ENCODE assay signal across 8 mouse cellular contexts in genomic region chr12:76369206-76369977, GRCm38 (mm10). TPM values are rescaled to one million over a fixed set of nuclear protein-coding genes. Genes with fewer than 3 reads are reported as not detected.
DNase-seq lines count a peak whose midpoint lies in the region; ATAC-seq and TF ChIP-seq lines count a peak whose summit lies in the region.

Gene Zbtb25 (minus strand): TSS chr12:76369602.

- no peaks in the 10 kb centered on the region for H3K9me3 ChIP-seq in embryonic facial prominence, embryonic 15.5 days (replicated peaks)
- no peaks in the 10 kb centered on the region for H3K9me3 ChIP-seq in heart, embryonic 10.5 days
- H3K9me3 ChIP-seq in kidney, embryonic 15.5 days (replicated peaks): no peaks in the 10 kb centered on the region
- no peaks in the 10 kb centered on the region for H3K9me3 ChIP-seq in limb, embryonic 15.5 days
- no peaks in the 10 kb centered on the region for H3K9me3 ChIP-seq in midbrain, postnatal 0 days (ENCODE audit: low read length)

- H3K36me3 ChIP-seq in embryonic facial prominence, embryonic 15.5 days: no peaks in the 10 kb centered on the region
- H3K36me3 ChIP-seq in heart, embryonic 10.5 days: no peaks in the 10 kb centered on the region
- H3K36me3 ChIP-seq in kidney, embryonic 15.5 days: no peaks in the 10 kb centered on the region
- H3K36me3 ChIP-seq in limb, embryonic 15.5 days: no peaks in the 10 kb centered on the region
- H3K36me3 ChIP-seq in midbrain, postnatal 0 days (ENCODE audit: insufficient read depth, low read length): 0 out of 2 replicates have a peak, but pooled peaks cover 2% of the 10 kb centered on the region

- under 1% methylated on average over 96 of the region's 96 CpGs for WGBS in bone marrow, adult 2 months
- under 1% methylated on average over 96 of the region's 96 CpGs for WGBS in embryonic facial prominence, embryonic 15.5 days
- under 1% methylated on average over 92 of the region's 96 CpGs for WGBS in heart, embryonic 10.5 days
- under 1% methylated on average over 94 of the region's 96 CpGs for WGBS in kidney, embryonic 15.5 days
- WGBS in limb, embryonic 15.5 days: under 1% methylated on average over 83 of the region's 96 CpGs
- under 1% methylated on average over 68 of the region's 96 CpGs for WGBS in midbrain, postnatal 0 days

- H3K4me2 ChIP-seq in embryonic facial prominence, embryonic 15.5 days (replicated peaks): peak within 1 kb of the TSS; percentile 76
- peak within 1 kb of the TSS; percentile 91 for H3K4me2 ChIP-seq in kidney, embryonic 15.5 days
- H3K4me2 ChIP-seq in limb, embryonic 15.5 days: peak within 1 kb of the TSS; percentile 73
- H3K4me2 ChIP-seq in midbrain, postnatal 0 days (ENCODE audit: low read depth, low read length, poor library complexity, severe bottlenecking): peak within 1 kb of the TSS; percentile 92

- H3K4me1 ChIP-seq in bone marrow, adult 2 months (ENCODE audit: control insufficient read depth, insufficient read depth, low read length): peaks cover 4% of the 10 kb centered on the region; the same call in 1 of the 2 replicates
- H3K4me1 ChIP-seq in embryonic facial prominence, embryonic 15.5 days: peaks cover 45% of the 10 kb centered on the region
- peaks cover 57% of the 10 kb centered on the region for H3K4me1 ChIP-seq in heart, embryonic 10.5 days
- H3K4me1 ChIP-seq in kidney, embryonic 15.5 days: peaks cover 51% of the 10 kb centered on the region
- H3K4me1 ChIP-seq in limb, embryonic 15.5 days: peaks cover 46% of the 10 kb centered on the region
- H3K4me1 ChIP-seq in midbrain, postnatal 0 days (ENCODE audit: insufficient read depth, low read length): peaks cover 8% of the 10 kb centered on the region; the same call in 1 of the 2 replicates

- no peaks in the 10 kb centered on the region for H3K27me3 ChIP-seq in embryonic facial prominence, embryonic 15.5 days
- H3K27me3 ChIP-seq in heart, embryonic 10.5 days (ENCODE audit: insufficient read depth, poor library complexity, severe bottlenecking): no peaks in the 10 kb centered on the region
- no peaks in the 10 kb centered on the region for H3K27me3 ChIP-seq in kidney, embryonic 15.5 days
- no peaks in the 10 kb centered on the region for H3K27me3 ChIP-seq in limb, embryonic 15.5 days
- no peaks in the 10 kb centered on the region for H3K27me3 ChIP-seq in midbrain, postnatal 0 days (ENCODE audit: insufficient read depth, low read length)

- ATAC-seq in embryonic facial prominence, embryonic 15.5 days (ENCODE audit: insufficient number of reproducible peaks, low FRiP score, low TSS enrichment, low read depth): peak; percentile 84
- ATAC-seq in kidney, embryonic 15.5 days (replicated peaks; ENCODE audit: low FRiP score): peak; percentile 76
- peak; percentile 81 for ATAC-seq in limb, embryonic 15.5 days (ENCODE audit: insufficient number of reproducible peaks, low FRiP score, low TSS enrichment, low read depth)
- peak; percentile 91 for ATAC-seq in midbrain, postnatal 0 days (ENCODE audit: low FRiP score)

- peak within 1 kb of the TSS; percentile 100 for H3K27ac ChIP-seq in bone marrow, adult 2 months (ENCODE audit: control insufficient read depth, insufficient read depth, low read depth, low read length, poor library complexity)
- H3K27ac ChIP-seq in embryonic facial prominence, embryonic 15.5 days (replicated peaks): peak within 1 kb of the TSS; percentile 100
- peak within 1 kb of the TSS; percentile 100 for H3K27ac ChIP-seq in heart, embryonic 10.5 days
- H3K27ac ChIP-seq in kidney, embryonic 15.5 days: peak within 1 kb of the TSS; percentile 100
- peak within 1 kb of the TSS; percentile 100 for H3K27ac ChIP-seq in limb, embryonic 15.5 days
- peak within 1 kb of the TSS; percentile 98 for H3K27ac ChIP-seq in midbrain, postnatal 0 days (ENCODE audit: low read depth, low read length)

- H3K4me3 ChIP-seq in bone marrow, adult 2 months (replicated peaks; ENCODE audit: control insufficient read depth, low read depth, low read length): peak within 1 kb of the TSS; percentile 91
- H3K4me3 ChIP-seq in embryonic facial prominence, embryonic 15.5 days (replicated peaks): peak within 1 kb of the TSS; percentile 93
- H3K4me3 ChIP-seq in heart, embryonic 10.5 days: peak within 1 kb of the TSS; percentile 98
- peak within 1 kb of the TSS; percentile 97 for H3K4me3 ChIP-seq in kidney, embryonic 15.5 days (replicated peaks)
- H3K4me3 ChIP-seq in limb, embryonic 15.5 days: peak within 1 kb of the TSS; percentile 98
- H3K4me3 ChIP-seq in midbrain, postnatal 0 days (ENCODE audit: low read depth, low read length): peak within 1 kb of the TSS; percentile 97

- peak within 1 kb of the TSS; percentile 98 for H3K9ac ChIP-seq in embryonic facial prominence, embryonic 15.5 days
- H3K9ac ChIP-seq in kidney, embryonic 15.5 days: peak within 1 kb of the TSS; percentile 97
- H3K9ac ChIP-seq in limb, embryonic 15.5 days: peak within 1 kb of the TSS; percentile 99
- H3K9ac ChIP-seq in midbrain, postnatal 0 days (replicated peaks; ENCODE audit: low read length, poor library complexity, severe bottlenecking): peak within 1 kb of the TSS; percentile 98

- no peak for TF ChIP-seq CTCF in bone marrow, adult 2 months (IDR thresholded peaks at IDR 0.05; ENCODE audit: control insufficient read depth, insufficient read depth, low read length)
- no peak for TF ChIP-seq CTCF in midbrain, postnatal 0 days (IDR thresholded peaks at IDR 0.05)

- peak; percentile 78 for DNase-seq in 416B (ENCODE audit: low read depth)
- peak; percentile 90 for DNase-seq in heart, embryonic 10.5 days (ENCODE audit: low spot score)
- peak; percentile 95 for DNase-seq in midbrain, postnatal 0 days (ENCODE audit: low spot score)
- peak; percentile 80 to 84 for DNase-seq in spleen, postnatal 10 days (ENCODE audit: low spot score in 2 of 2)

- TF ChIP-seq POLR2A in bone marrow, adult 2 months (IDR thresholded peaks at IDR 0.05; ENCODE audit: borderline replicate concordance, control insufficient read depth, low read depth, low read length): peak; percentile 44; the same call in 1 of the 2 replicates

RNA-seq across cellular contexts. Expression of gene Zbtb25, which starts in this region (rescaled TPM):
- polyA plus RNA-seq in bone marrow, adult 2 months (2011; ENCODE audit: insufficient read depth, insufficient read length, low replicate concordance, missing spikeins): 5.5 and 7.8 TPM in 2 replicates
- polyA plus RNA-seq in embryonic facial prominence, embryonic 15.5 days (2015; fragmentation: Nextera tagmentation; extraction: Ambion mirVana): 16.1 and 19.4 TPM in 2 replicates
- polyA plus RNA-seq in heart, embryonic 10.5 days (2016; fragmentation: Nextera tagmentation; extraction: Ambion mirVana): 12.7 and 16.8 TPM in 2 replicates
- polyA plus RNA-seq in kidney, embryonic 15.5 days (2015; fragmentation: Nextera tagmentation; extraction: Ambion mirVana): 14.9 and 16.3 TPM in 2 replicates
- 16.9 and 18.1 TPM in 2 replicates for polyA plus RNA-seq in limb, embryonic 15.5 days (2015; fragmentation: Nextera tagmentation; extraction: Ambion mirVana)
- total RNA-seq in midbrain, postnatal 0 days (2014; rRNA removed): 19.9 and 24.4 TPM in 2 replicates
- polyA plus RNA-seq in midbrain, postnatal 0 days (2015; fragmentation: Nextera tagmentation; extraction: Ambion mirVana): 10.9 and 11.5 TPM in 2 replicates

Comparison
In these comparisons a context has a peak if more than half of its experiments do, and no peak if none do; other contexts are left out.
1. Peak in every context shown above with its lines: DNase-seq, ATAC-seq, H3K4me3 ChIP-seq and H3K27ac ChIP-seq.